Mouse (Mus musculus) midbrain, embryonic 14.5 days (tissue): ENCODE measurements around the gene Pfas. TPM values are rescaled to one million over a fixed set of nuclear protein-coding genes. Genes with fewer than 3 reads are reported as not detected.

ENCODE experiments used
- ATAC-seq: fragments of 200-750 bp; cut with Nextera tagmentation; 2 replicates; pipeline ENCODE4 v1.8.0; 2017; ENCODE audit warnings: moderate number of reproducible peaks, moderate library complexity; ENCODE audit not compliant: low FRiP score, low TSS enrichment
- DNase-seq: peaks from one replicate; pipeline ENCODE4 v3.0.0-alpha.2; 2015
- H3K27ac ChIP-seq: fragments of 300-500 bp; sonication (generic); replicated peaks from 2 replicates; pipeline ENCODE4 v1.5.1; 2014; ENCODE audit warnings: mild to moderate bottlenecking, low read depth, low read length, moderate library complexity
- H3K27me3 ChIP-seq: fragments of 300-500 bp; sonication (generic); 2 replicates; pipeline ENCODE4 v1.6.1; 2014; ENCODE audit warnings: low read length, control low read depth, mixed read lengths; ENCODE audit not compliant: control insufficient read depth, insufficient read depth
- H3K36me3 ChIP-seq: fragments of 300-500 bp; sonication (generic); 2 replicates; pipeline ENCODE4 v1.6.1; 2014; ENCODE audit warnings: low read length, control low read depth; ENCODE audit not compliant: control insufficient read depth, insufficient read depth
- H3K4me1 ChIP-seq: fragments of 300-500 bp; sonication (generic); 2 replicates; pipeline ENCODE4 v1.6.1; 2014; ENCODE audit warnings: mild to moderate bottlenecking, antibody characterized with exemption, low read length, control low read depth; ENCODE audit not compliant: control insufficient read depth, insufficient read depth
- H3K4me2 ChIP-seq: fragments of 300-500 bp; sonication (generic); 2 replicates; pipeline ENCODE4 v1.6.1; 2014; ENCODE audit warnings: mild to moderate bottlenecking, low read length, moderate library complexity
- H3K4me3 ChIP-seq: fragments of 300-500 bp; sonication (generic); replicated peaks from 2 replicates; pipeline ENCODE4 v1.5.1; 2014; ENCODE audit warnings: low read depth, low read length
- H3K9ac ChIP-seq: fragments of 300-500 bp; sonication (generic); replicated peaks from 2 replicates; pipeline ENCODE4 v1.6.1; 2014; ENCODE audit warnings: mild to moderate bottlenecking, low read length, moderate library complexity
- H3K9me3 ChIP-seq: fragments of 300-500 bp; sonication (generic); 2 replicates; pipeline ENCODE4 v1.6.1; 2016; ENCODE audit warnings: low read length, control low read depth, mixed read lengths; ENCODE audit not compliant: control insufficient read depth
- WGBS: fragments of 180-500 bp; shearing (Covaris S2); extraction: QIAGEN DNeasy Blood & Tissue Kit; methylation state at CpG from one replicate; pipeline ENCODE4 v1.1.7; 2014; 5-methylcytosine and 5-hydroxymethylcytosine counted together
- polyA plus RNA-seq: library from polyadenylated mRNA; unstranded; fragments of >200 nt; fragmentation: Nextera tagmentation; extraction: Ambion mirVana; gene quantifications from 2 replicates; pipeline ENCODE4 v1.2.1, GENCODE M21; 2014

The Pfas gene
- polyA plus RNA-seq, 1 experiment from 2014 or later: 16.5 TPM

GRCm38 (mm10) chr11:68961596-68961995, 46.7 kb downstream of the Pfas start:
- Histone ChIP-seq H3K27ac (no peak overlapping the region), H3K4me1 (no peaks in the 10 kb centered on the region), H3K4me3 (no peak overlapping the region), H3K9ac (no peak overlapping the region), H3K36me3 (no peaks in the 10 kb centered on the region), H3K27me3 (no peaks in the 10 kb centered on the region), H3K4me2 (no peak overlapping the region), H3K9me3 (no peaks in the 10 kb centered on the region)
- 87% methylated on average over 3 of the region's 3 CpGs for WGBS
- no peak for DNase-seq
- no peak for ATAC-seq

- Histone ChIP-seq H3K4me3 (no peak overlapping the region), H3K9ac (no peak overlapping the region), H3K27ac (no peak overlapping the region), H3K27me3 (peaks cover 20% of the 10 kb centered on the region; the same call in 1 of the 2 replicates), H3K36me3 (no peaks in the 10 kb centered on the region), H3K4me1 (0 out of 2 replicates have a peak, but pooled peaks cover 8% of the 10 kb centered on the region), H3K4me2 (no peak overlapping the region), H3K9me3 (no peaks in the 10 kb centered on the region)
- DNase-seq (no peak), ATAC-seq (no peak)
- WGBS: 94% methylated on average over 1 of the region's 1 CpGs
These were observed 50.3 kb downstream of the Pfas start for GRCm38 (mm10) chr11:68957971-68958370.

- ATAC-seq (no peak), DNase-seq (no peak)
- peaks cover 20% of the 10 kb centered on the region; the same call in 1 of the 2 replicates for H3K27me3 ChIP-seq
- no peaks in the 10 kb centered on the region for H3K36me3 ChIP-seq
- H3K27ac ChIP-seq: no peak within 1 kb of the TSS
- H3K4me3 ChIP-seq: no peak within 1 kb of the TSS
- H3K9me3 ChIP-seq: no peaks in the 10 kb centered on the region
- no peak within 1 kb of the TSS for H3K4me2 ChIP-seq
- WGBS: 36% methylated on average over 8 of the region's 8 CpGs
- 0 out of 2 replicates have a peak, but pooled peaks cover 8% of the 10 kb centered on the region for H3K4me1 ChIP-seq
- H3K9ac ChIP-seq: no peak within 1 kb of the TSS
These were observed 51.0 kb downstream of the Pfas start, which contains the start of gene Arhgef15 for GRCm38 (mm10) chr11:68957308-68957707. Arhgef15 (minus strand) TSS chr11:68957480.

- no peaks in the 10 kb centered on the region for H3K36me3 ChIP-seq
- H3K4me2 ChIP-seq: no peak overlapping the region
- H3K9me3 ChIP-seq: no peaks in the 10 kb centered on the region
- no peak overlapping the region for H3K9ac ChIP-seq
- H3K27me3 ChIP-seq: peaks cover 20% of the 10 kb centered on the region; the same call in 1 of the 2 replicates
- H3K27ac ChIP-seq: no peak overlapping the region
- WGBS: 38% methylated on average over 13 of the region's 13 CpGs
- H3K4me1 ChIP-seq: 0 out of 2 replicates have a peak, but pooled peaks cover 8% of the 10 kb centered on the region
- ATAC-seq (no peak), DNase-seq (no peak)
- H3K4me3 ChIP-seq: no peak overlapping the region
These were observed 51.6 kb downstream of the Pfas start for GRCm38 (mm10) chr11:68956697-68957096.

GRCm38 (mm10) chr11:68956107-68956506, 52.2 kb downstream of the Pfas start:
- Histone ChIP-seq H3K9me3 (no peaks in the 10 kb centered on the region), H3K4me2 (no peak overlapping the region), H3K9ac (no peak overlapping the region), H3K36me3 (no peaks in the 10 kb centered on the region), H3K4me3 (no peak overlapping the region), H3K27ac (no peak overlapping the region), H3K27me3 (peaks cover 20% of the 10 kb centered on the region; the same call in 1 of the 2 replicates), H3K4me1 (0 out of 2 replicates have a peak, but pooled peaks cover 8% of the 10 kb centered on the region)
- ATAC-seq (no peak), DNase-seq (no peak)
- 51% methylated on average over 3 of the region's 3 CpGs for WGBS

- Histone ChIP-seq H3K36me3 (no peaks in the 10 kb centered on the region), H3K4me1 (0 out of 2 replicates have a peak, but pooled peaks cover 8% of the 10 kb centered on the region), H3K27ac (no peak overlapping the region), H3K9me3 (no peaks in the 10 kb centered on the region), H3K27me3 (peaks cover 20% of the 10 kb centered on the region; the same call in 1 of the 2 replicates), H3K4me3 (no peak overlapping the region), H3K9ac (peak overlapping the region; percentile 40; the same call in 1 of the 2 replicates), H3K4me2 (peak overlapping the region; percentile 52; the same call in 1 of the 2 replicates)
- DNase-seq: no peak
- no peak for ATAC-seq
- WGBS: 65% methylated on average over 5 of the region's 5 CpGs
These were observed 52.8 kb downstream of the Pfas start for GRCm38 (mm10) chr11:68955473-68955872.

- peak; percentile 51 for DNase-seq
- Histone ChIP-seq H3K9me3 (no peaks in the 10 kb centered on the region), H3K4me1 (0 out of 2 replicates have a peak, but pooled peaks cover 8% of the 10 kb centered on the region), H3K4me3 (peak overlapping the region; percentile 24), H3K36me3 (no peaks in the 10 kb centered on the region), H3K27me3 (peaks cover 20% of the 10 kb centered on the region; the same call in 1 of the 2 replicates), H3K27ac (no peak overlapping the region), H3K4me2 (peak overlapping the region; percentile 52), H3K9ac (peak overlapping the region; percentile 40)
- under 1% methylated on average over 17 of the region's 17 CpGs for WGBS
- no peak for ATAC-seq
These were observed 53.9 kb downstream of the Pfas start for GRCm38 (mm10) chr11:68954408-68954807.

- H3K27ac ChIP-seq: no peak overlapping the region
- no peak overlapping the region for H3K4me3 ChIP-seq
- peak overlapping the region; percentile 52 for H3K4me2 ChIP-seq
- 0 out of 2 replicates have a peak, but pooled peaks cover 8% of the 10 kb centered on the region for H3K4me1 ChIP-seq
- H3K27me3 ChIP-seq: peaks cover 20% of the 10 kb centered on the region; the same call in 1 of the 2 replicates
- H3K9me3 ChIP-seq: no peaks in the 10 kb centered on the region
- no peak overlapping the region; the same call in 1 of the 2 replicates for H3K9ac ChIP-seq
- H3K36me3 ChIP-seq: no peaks in the 10 kb centered on the region
- no peak for DNase-seq
- WGBS: 10% methylated on average over 13 of the region's 13 CpGs
- ATAC-seq: no peak
These were observed 54.4 kb downstream of the Pfas start for GRCm38 (mm10) chr11:68953903-68954302.

- Histone ChIP-seq H3K27ac (peak overlapping the region; percentile 86), H3K4me2 (peak overlapping the region; percentile 51), H3K27me3 (no peaks in the 10 kb centered on the region), H3K9me3 (no peaks in the 10 kb centered on the region), H3K4me1 (no peaks in the 10 kb centered on the region), H3K36me3 (0 out of 2 replicates have a peak, but pooled peaks cover 4% of the 10 kb centered on the region), H3K9ac (peak overlapping the region; percentile 55), H3K4me3 (peak overlapping the region; percentile 38)
- DNase-seq (peak; percentile 74), ATAC-seq (peak; percentile 60; the same call in 1 of the 2 replicates)
- 6% methylated on average over 12 of the region's 12 CpGs for WGBS
These were observed 60.7 kb downstream of the Pfas start for GRCm38 (mm10) chr11:68947542-68947993.
